Mouse (Mus musculus) midbrain, embryonic 12.5 days (tissue): ENCODE measurements around the gene Scube1. TPM values are rescaled to one million over a fixed set of nuclear protein-coding genes. Genes with fewer than 3 reads are reported as not detected.

Experiments used
- ATAC-seq: fragments of 200-750 bp; cut with Nextera tagmentation; 2 replicates; pipeline ENCODE4 v1.8.0; 2017; ENCODE audit warnings: low read depth, moderate TSS enrichment, moderate library complexity; ENCODE audit not compliant: low FRiP score
- H3K27ac ChIP-seq: fragments of 300-500 bp; sonication (generic); replicated peaks from 2 replicates; pipeline ENCODE4 v1.5.1; 2016; ENCODE audit warnings: mild to moderate bottlenecking
- H3K27me3 ChIP-seq: fragments of 300-500 bp; sonication (generic); 2 replicates; pipeline ENCODE4 v1.6.1; 2016; ENCODE audit warnings: mild to moderate bottlenecking
- H3K36me3 ChIP-seq: fragments of 300-500 bp; sonication (generic); 2 replicates; pipeline ENCODE4 v1.6.1; 2016
- H3K4me1 ChIP-seq: fragments of 300-500 bp; sonication (generic); 2 replicates; pipeline ENCODE4 v1.6.1; 2016
- H3K4me2 ChIP-seq: fragments of 300-500 bp; sonication (generic); replicated peaks from 2 replicates; pipeline ENCODE4 v1.6.1; 2016; ENCODE audit warnings: mild to moderate bottlenecking, moderate library complexity
- H3K4me3 ChIP-seq: fragments of 300-500 bp; sonication (generic); 2 replicates; pipeline ENCODE4 v1.5.1; 2016; ENCODE audit warnings: mild to moderate bottlenecking
- H3K9ac ChIP-seq: fragments of 300-500 bp; sonication (generic); replicated peaks from 2 replicates; pipeline ENCODE4 v1.6.1; 2016; ENCODE audit warnings: mild to moderate bottlenecking, moderate library complexity
- H3K9me3 ChIP-seq: fragments of 300-500 bp; sonication (generic); 2 replicates; pipeline ENCODE4 v1.6.1; 2016; ENCODE audit warnings: mild to moderate bottlenecking
- WGBS: fragments of 180-500 bp; shearing (Covaris S2); methylation state at CpG from one replicate; pipeline ENCODE4 v1.1.7; 2016; 5-methylcytosine and 5-hydroxymethylcytosine counted together
- polyA plus RNA-seq: library from polyadenylated mRNA; unstranded; fragments of >200 nt; fragmentation: Nextera tagmentation; extraction: Ambion mirVana; gene quantifications from 2 replicates; pipeline ENCODE4 v1.2.1, GENCODE M21; 2016

The Scube1 gene
- polyA plus RNA-seq, 1 experiment from 2014 or later, result 30.1 TPM

DNA sequence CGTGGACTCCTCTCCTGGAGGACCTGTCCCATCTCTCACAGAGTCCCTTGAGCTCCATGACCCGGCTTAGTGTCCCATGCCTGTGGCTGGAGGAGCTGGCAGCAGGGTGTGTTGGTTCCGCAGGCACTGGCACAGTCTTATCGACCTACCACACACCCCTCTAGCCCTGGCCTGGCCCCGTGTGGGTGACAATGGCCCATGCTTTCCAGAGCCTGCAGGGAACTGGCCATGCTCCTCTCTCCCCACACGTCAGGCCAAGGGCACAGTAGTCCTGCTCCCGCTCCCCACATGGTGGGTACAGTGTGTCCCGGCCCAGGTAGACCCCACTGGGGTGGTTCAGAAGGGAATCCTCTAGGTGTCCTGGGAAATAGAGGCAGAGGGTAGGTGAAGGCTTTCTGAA, 118.1 kb downstream of the Scube1 start:
- H3K4me3 ChIP-seq, result no peak overlapping the region
- no peak overlapping the region for H3K9ac ChIP-seq
- no peaks in the 10 kb centered on the region for H3K9me3 ChIP-seq
- peaks cover 8% of the 10 kb centered on the region for H3K36me3 ChIP-seq
- no peak for ATAC-seq
- no peaks in the 10 kb centered on the region for H3K4me1 ChIP-seq
- no peaks in the 10 kb centered on the region for H3K27me3 ChIP-seq
- 92% methylated on average over 8 of the region's 8 CpGs for WGBS
- H3K4me2 ChIP-seq, result no peak overlapping the region
- H3K27ac ChIP-seq, result no peak overlapping the region

- Histone ChIP-seq H3K4me1 (no peaks in the 10 kb centered on the region), H3K27ac (no peak overlapping the region), H3K9me3 (no peaks in the 10 kb centered on the region), H3K4me2 (no peak overlapping the region), H3K36me3 (peaks cover 7% of the 10 kb centered on the region; the same call in 1 of the 2 replicates), H3K9ac (no peak overlapping the region), H3K27me3 (no peaks in the 10 kb centered on the region), H3K4me3 (no peak overlapping the region)
- 95% methylated on average over 11 of the region's 11 CpGs for WGBS
- ATAC-seq, result no peak
Measured at GRCm38 (mm10) chr15:83606216-83606615, 118.6 kb downstream of the Scube1 start.

- Histone ChIP-seq H3K9me3 (no peaks in the 10 kb centered on the region), H3K27ac (no peak overlapping the region), H3K4me2 (no peak overlapping the region), H3K27me3 (no peaks in the 10 kb centered on the region), H3K4me1 (no peaks in the 10 kb centered on the region), H3K4me3 (no peak overlapping the region), H3K9ac (no peak overlapping the region), H3K36me3 (no peaks in the 10 kb centered on the region; the same call in 1 of the 2 replicates)
- no peak for ATAC-seq
- WGBS, result 92% methylated on average over 7 of the region's 7 CpGs
Measured at GRCm38 (mm10) chr15:83603426-83603825, 121.4 kb downstream of the Scube1 start.

DNA sequence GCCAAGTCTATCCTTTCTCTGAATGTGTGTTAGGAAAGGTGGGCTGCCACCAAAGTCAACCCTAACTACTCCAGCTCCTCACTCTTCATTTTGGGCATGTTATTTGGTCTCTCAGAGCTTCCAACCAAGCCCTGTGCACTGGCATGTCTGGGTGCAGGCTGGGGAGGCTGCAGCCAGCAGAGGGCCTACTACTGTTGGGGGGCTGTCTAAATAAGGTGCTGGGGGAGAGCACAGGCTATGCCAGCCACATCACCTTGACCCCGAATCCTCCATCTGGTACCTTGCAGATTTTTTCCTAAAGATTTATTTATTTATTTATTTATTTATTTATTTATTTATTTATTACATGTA, 121.8 kb downstream of the Scube1 start:
- WGBS, result 88% methylated on average over 1 of the region's 1 CpGs
- H3K4me2 ChIP-seq, result no peak overlapping the region
- no peak overlapping the region for H3K4me3 ChIP-seq
- H3K9me3 ChIP-seq, result no peaks in the 10 kb centered on the region
- no peaks in the 10 kb centered on the region for H3K4me1 ChIP-seq
- ATAC-seq, result no peak
- H3K9ac ChIP-seq, result no peak overlapping the region
- no peak overlapping the region for H3K27ac ChIP-seq
- H3K36me3 ChIP-seq, result no peaks in the 10 kb centered on the region
- H3K27me3 ChIP-seq, result no peaks in the 10 kb centered on the region

DNA sequence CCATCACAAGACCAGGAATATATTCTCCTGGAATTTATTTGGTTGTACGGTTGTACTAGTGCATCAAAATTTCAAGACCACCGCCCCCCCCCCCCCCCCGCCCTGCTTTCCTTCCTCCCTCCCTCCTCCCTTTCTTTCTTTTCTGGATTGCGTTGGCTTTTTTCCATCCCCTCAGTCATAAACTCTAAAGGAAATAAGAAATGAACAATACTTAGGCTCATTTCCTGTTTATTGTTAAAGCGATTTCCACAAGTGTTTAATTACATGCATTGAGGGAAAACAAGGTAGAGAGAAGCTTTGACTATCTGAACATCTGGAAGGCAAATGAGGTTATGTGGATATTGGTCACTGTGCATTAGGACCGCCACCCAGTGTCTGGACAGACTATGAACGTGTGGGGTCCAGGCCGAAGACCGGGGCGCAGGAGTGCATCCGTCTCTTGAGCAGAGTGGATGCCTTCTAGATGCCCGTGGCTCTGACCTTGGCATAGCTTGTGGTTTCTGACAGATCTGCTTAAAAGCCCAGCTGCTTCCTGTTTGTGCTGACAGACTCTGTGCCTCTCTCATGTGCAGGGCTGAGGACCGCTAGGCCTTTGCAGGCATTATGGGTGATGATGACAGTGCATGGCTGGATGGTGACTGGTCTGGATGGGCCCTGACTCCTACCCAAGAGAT, 122.3 kb downstream of the Scube1 start:
- no peak overlapping the region for H3K27ac ChIP-seq
- H3K27me3 ChIP-seq, result no peaks in the 10 kb centered on the region

DNA sequence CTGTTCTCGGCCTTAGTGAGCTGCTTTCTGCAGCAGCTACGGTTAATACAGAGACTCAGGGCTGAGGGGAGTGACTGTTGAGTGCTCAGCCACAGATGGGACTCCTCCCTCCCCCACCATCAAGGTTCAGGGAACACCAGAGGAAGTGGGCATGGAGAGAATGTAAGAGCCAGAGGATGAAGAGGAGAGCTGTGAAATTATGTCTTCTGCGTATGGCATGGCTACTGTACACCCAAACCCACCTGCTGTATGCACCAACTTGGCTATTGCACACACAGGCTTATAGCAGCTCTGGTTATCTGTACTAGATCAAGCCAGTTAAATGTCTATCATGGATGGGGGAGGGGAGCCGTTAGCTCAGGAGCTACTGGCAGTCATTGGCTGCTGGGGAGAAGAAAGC, 123.6 kb downstream of the Scube1 start:
- H3K4me3 ChIP-seq, result no peak overlapping the region
- WGBS, result 79% methylated on average over 4 of the region's 4 CpGs

More for the DNA sequence above, 122.3 kb downstream of the Scube1 start:
- Histone ChIP-seq H3K36me3 (no peaks in the 10 kb centered on the region), H3K9ac (no peak overlapping the region), H3K4me2 (no peak overlapping the region), H3K4me3 (no peak overlapping the region), H3K4me1 (no peaks in the 10 kb centered on the region), H3K9me3 (no peaks in the 10 kb centered on the region)
- WGBS, result 90% methylated on average over 13 of the region's 13 CpGs
- no peak for ATAC-seq

DNA sequence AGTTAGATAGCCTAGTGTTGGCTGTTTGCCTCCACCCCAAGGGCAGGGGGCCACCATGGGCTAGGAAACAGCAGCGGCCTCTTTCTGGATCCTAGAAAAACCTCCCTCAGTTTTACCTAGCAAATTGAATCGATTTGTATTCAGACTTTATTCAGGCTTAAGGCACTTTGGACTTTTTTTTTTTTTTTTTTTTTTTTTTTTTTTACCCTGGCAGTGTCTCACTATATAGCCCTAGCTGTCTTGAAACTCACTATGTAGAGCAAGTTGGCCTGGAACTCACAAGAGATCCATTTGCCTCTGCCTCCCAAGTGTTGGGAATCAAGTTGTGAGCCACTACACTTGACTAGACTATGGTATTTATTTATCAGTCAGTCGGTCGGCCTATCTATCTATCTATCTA, 128.0 kb downstream of the Scube1 start:
- H3K36me3 ChIP-seq, result no peaks in the 10 kb centered on the region
- no peak overlapping the region for H3K4me2 ChIP-seq
- no peak for ATAC-seq
- H3K27ac ChIP-seq, result no peak overlapping the region
- WGBS, result 90% methylated on average over 4 of the region's 4 CpGs
- H3K27me3 ChIP-seq, result no peaks in the 10 kb centered on the region
- H3K4me1 ChIP-seq, result peaks cover 21% of the 10 kb centered on the region
- H3K4me3 ChIP-seq, result no peak overlapping the region
- no peaks in the 10 kb centered on the region for H3K9me3 ChIP-seq
- H3K9ac ChIP-seq, result no peak overlapping the region

More for the DNA sequence above, 123.6 kb downstream of the Scube1 start:
- Histone ChIP-seq H3K4me1 (no peaks in the 10 kb centered on the region), H3K27me3 (no peaks in the 10 kb centered on the region), H3K9me3 (no peaks in the 10 kb centered on the region), H3K4me2 (no peak overlapping the region), H3K36me3 (no peaks in the 10 kb centered on the region), H3K9ac (no peak overlapping the region), H3K27ac (no peak overlapping the region)
- no peak for ATAC-seq

DNA sequence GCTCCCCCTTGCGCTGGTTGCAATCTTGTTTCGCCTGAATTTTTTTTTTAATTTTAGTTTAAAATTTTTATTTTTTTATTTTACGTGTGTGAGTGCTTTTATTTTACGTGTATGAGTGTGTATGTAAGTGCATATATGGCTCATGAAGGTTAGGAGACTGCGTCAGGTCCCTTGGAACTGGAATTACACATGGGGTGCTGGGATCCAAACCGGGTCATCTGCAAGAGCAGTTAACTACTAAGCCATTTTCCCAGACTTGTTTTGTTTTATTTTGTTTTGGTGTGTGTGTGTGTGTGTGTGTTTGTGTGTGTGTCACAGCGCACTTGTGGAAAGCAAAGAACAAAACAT, 129.5 kb downstream of the Scube1 start:
- peak; percentile 36; the same call in 1 of the 2 replicates for ATAC-seq
- Histone ChIP-seq H3K4me3 (peak overlapping the region; percentile 86), H3K4me1 (peaks cover 21% of the 10 kb centered on the region), H3K27ac (no peak overlapping the region), H3K4me2 (peak overlapping the region; percentile 88), H3K9ac (0 out of 2 replicates have a peak overlapping the region, but pooled peaks have one; percentile 85), H3K27me3 (no peaks in the 10 kb centered on the region), H3K9me3 (no peaks in the 10 kb centered on the region), H3K36me3 (0 out of 2 replicates have a peak, but pooled peaks cover 7% of the 10 kb centered on the region)
- 45% methylated on average over 7 of the region's 7 CpGs for WGBS

- Histone ChIP-seq H3K4me2 (peak within 1 kb of the TSS; percentile 88), H3K27me3 (no peaks in the 10 kb centered on the region), H3K9me3 (no peaks in the 10 kb centered on the region), H3K27ac (peak within 1 kb of the TSS; percentile 76), H3K4me1 (peaks cover 21% of the 10 kb centered on the region), H3K9ac (peak within 1 kb of the TSS; percentile 85), H3K4me3 (peak within 1 kb of the TSS; percentile 86), H3K36me3 (peaks cover 12% of the 10 kb centered on the region; the same call in 1 of the 2 replicates)
- peak; percentile 93 for ATAC-seq
- WGBS, result under 1% methylated on average over 68 of the region's 68 CpGs
Measured at GRCm38 (mm10) chr15:83594513-83595363, 130.1 kb downstream of the Scube1 start, which contains the start of gene Ttll12. Gene Ttll12, minus strand, starts transcription at chr15:83595157.

DNA sequence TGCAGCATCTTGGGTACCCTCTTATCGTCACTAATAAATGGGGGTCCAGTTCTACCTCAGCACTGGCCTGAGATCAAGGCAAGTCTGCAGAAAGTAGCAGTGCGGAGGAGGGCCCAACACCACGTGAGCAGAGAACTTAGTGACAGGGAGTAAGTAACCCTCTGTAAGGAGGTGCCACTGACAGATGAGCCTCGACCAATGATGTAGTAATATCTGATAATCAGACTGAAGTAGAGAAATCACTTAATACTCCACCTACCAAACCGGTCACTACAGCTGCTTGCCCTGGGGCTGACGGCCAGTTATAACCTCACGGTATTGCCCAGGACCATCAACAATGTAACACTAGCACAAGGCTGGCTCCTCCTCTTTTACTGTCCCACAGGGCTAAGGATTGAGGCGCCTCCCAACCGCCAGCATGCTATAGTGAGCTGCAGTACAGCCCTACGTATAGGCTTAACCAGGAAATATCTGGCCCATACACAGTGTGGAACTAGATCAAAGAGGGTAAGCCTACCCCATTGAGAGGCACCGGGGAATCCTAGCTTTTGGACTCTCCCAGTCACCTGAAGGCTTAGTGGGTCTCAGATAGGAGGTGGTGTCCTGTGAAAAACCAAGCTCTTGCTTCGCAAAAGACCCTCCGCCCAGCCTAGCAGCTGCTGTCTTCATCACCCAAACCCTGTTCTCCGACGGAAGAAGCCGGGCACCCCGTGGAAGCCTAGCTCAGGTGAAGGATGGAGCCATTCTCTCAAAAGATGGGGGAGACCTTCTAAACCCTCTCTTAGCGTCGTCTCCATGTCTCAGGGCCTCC, 130.9 kb downstream of the Scube1 start:
- peak overlapping the region; percentile 85 for H3K9ac ChIP-seq
- 11% methylated on average over 19 of the region's 19 CpGs for WGBS
- peaks cover 12% of the 10 kb centered on the region; the same call in 1 of the 2 replicates for H3K36me3 ChIP-seq
- H3K9me3 ChIP-seq, result no peaks in the 10 kb centered on the region
- H3K4me2 ChIP-seq, result peak overlapping the region; percentile 88
- peak overlapping the region; percentile 86 for H3K4me3 ChIP-seq
- no peaks in the 10 kb centered on the region for H3K27me3 ChIP-seq
- ATAC-seq, result peak; percentile 62
- H3K27ac ChIP-seq, result 0 out of 2 replicates have a peak overlapping the region, but pooled peaks have one; percentile 76
- peaks cover 21% of the 10 kb centered on the region for H3K4me1 ChIP-seq

- Histone ChIP-seq H3K36me3 (peaks cover 18% of the 10 kb centered on the region), H3K4me3 (peak overlapping the region; percentile 86), H3K27me3 (no peaks in the 10 kb centered on the region), H3K9ac (peak overlapping the region; percentile 85), H3K4me1 (peaks cover 21% of the 10 kb centered on the region), H3K9me3 (no peaks in the 10 kb centered on the region), H3K4me2 (peak overlapping the region; percentile 88), H3K27ac (no peak overlapping the region)
- ATAC-seq, result no peak
Measured at GRCm38 (mm10) chr15:83593189-83593585, 131.6 kb downstream of the Scube1 start.
